Mouse (Mus musculus): ENCODE data around the gene Snrnp40.

The Snrnp40 gene

DNA sequence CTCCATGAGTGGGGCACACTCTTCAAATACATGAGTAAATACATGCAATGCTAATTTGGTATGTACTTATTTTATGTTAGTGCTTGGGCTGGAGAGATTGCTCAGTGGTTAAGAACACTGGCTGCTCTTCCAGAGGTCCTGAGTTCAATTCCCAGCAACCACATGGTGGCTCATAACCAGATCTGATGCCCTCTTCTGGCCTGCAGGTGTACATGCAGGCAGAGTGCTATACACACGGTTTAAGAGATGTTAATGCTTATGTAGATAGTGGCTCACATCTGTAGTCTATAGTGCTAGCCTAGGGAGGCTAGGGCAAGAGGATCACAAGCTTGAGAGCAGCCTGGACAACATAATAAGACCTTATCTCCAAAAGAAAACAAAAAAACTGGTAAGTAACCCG lies 20.5 kb downstream of the Snrnp40 start:
- no peak for DNase-seq (ENCODE audit: low spot score)

DNA sequence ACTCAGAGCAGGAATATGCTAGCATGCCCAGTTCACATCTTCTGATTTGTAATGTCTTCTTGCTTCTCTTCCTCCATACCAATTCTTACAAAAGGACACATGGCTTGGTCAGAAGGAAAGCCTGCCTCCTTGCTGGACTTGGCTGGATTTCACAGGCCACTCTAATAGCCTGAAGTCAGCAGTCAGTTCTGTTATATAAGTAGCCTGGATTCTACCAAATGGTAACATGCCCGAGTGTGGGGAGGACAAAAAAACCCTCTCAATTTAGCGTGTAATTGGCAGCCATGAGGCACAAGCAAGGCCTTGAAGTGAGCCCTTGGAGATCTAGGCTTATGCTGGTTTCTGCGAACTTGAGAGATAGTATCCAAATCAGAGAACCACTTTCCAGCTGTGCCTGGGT lies 27.3 kb downstream of the Snrnp40 start:
- no peak for DNase-seq (ENCODE audit: low spot score)

DNA sequence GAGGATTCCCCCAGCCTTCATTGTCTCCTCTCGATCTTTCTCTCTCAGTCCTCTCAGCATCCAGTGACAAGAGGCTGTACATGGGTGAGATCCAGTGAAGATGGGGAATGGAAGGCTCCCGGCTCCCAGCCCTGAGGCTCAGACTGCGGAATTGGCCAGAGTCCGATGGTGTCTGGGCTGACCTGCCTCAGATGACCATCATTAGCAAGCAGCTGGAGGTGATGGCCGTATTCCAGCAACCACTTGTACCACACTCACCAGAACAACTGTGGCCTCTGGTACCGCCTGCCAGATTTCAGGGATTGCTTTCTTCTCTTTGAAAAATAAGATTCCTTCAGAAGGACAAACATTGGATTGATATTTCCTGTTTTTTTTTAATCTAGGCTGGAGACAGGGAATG lies 29.6 kb downstream of the Snrnp40 start:
- peak; percentile 18 for DNase-seq (ENCODE audit: low spot score)

DNA sequence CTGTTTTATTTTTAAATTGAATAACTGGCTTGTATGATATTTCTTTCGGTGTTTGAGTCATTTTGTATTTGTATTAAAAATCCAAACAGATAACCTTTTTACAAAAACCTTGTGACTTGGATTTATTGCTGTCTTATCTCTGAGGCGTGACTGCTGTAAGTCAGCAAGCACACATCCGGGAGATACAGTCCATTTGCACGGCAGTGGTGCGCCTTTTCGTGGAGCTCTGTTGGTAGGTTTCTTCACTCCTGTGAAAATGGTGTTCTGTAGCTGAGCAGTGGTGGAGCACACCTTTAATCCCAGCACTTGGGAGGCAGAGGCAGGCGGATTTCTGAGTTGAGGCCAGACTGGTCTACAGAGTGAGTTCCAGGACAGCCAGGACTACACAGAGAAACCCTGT lies 30.0 kb downstream of the Snrnp40 start:
- DNase-seq (ENCODE audit: low spot score): no peak

DNA sequence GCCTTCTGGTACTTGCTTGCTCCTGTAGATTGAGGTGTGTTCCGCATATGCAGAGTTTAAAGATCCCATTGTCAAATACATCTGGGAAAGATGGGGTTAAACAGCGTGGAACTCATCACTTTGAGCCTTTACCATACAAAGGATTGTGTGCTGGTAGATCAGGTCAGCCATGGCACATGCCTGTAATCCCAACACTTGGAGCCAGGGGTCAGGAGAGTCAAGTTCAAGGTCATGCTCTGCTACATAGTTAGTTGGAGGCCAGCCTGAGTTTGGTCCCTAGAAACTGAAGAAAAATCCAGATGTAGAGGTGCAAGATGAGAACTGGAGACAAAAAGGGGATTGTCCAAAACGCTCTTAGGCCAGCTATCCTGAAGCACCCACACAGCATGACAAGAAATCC lies 31.3 kb downstream of the Snrnp40 start:
- no peak for DNase-seq (ENCODE audit: low spot score)

All from testis, postnatal 14 days (tissue).